Mouse (Mus musculus): Measurements from ENCODE around the gene Lilr4b. TPM values are rescaled to one million over a fixed set of nuclear protein-coding genes. Genes with fewer than 3 reads are reported as not detected.
"Not testable (repeated sequence)": the region's sequence is repeated elsewhere in the genome, so short reads cannot be mapped to it uniquely, and the experiment has no call there.

The Lilr4b gene
- 0.18 and 0.43 TPM in 2 replicates for polyA plus RNA-seq (2016; fragmentation: Nextera tagmentation; extraction: Ambion mirVana)

DNA sequence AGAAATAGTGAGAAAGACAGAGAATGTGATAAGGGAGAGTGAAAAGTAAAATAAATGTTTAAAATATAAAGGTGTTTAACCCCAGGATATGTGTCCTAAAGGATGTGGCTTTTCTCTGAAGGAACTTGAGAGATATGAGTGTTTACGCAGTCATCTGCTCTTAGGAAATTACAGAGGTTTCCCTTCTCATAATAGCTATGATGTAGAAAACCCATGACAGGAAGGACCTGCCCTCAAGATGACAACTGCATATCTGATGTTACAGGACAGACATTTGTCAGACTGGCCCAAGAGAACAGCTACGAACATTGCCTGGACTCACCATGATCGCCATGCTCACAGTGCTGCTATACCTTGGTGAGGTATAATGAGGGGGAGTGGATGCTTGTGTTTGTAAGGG, at the start of gene Lilr4b, which contains the start of gene Gm49339:
Gene Lilr4b, plus strand, starts transcription at position 236 of the 400 bp plus-strand sequence.
Gene Gm49339, plus strand, starts transcription at position 216 of the 400 bp plus-strand sequence.
- not testable (repeated sequence) for ATAC-seq (ENCODE audit: insufficient number of reproducible peaks, low FRiP score); H3K4me1 ChIP-seq (replicated peaks); H3K9me3 ChIP-seq (replicated peaks); H3K4me2 ChIP-seq; H3K36me3 ChIP-seq; H3K27me3 ChIP-seq (replicated peaks); H3K27ac ChIP-seq (ENCODE audit: poor library complexity, severe bottlenecking); H3K9ac ChIP-seq; H3K4me3 ChIP-seq
- WGBS: 87% methylated on average over 1 of the region's 3 CpGs

DNA sequence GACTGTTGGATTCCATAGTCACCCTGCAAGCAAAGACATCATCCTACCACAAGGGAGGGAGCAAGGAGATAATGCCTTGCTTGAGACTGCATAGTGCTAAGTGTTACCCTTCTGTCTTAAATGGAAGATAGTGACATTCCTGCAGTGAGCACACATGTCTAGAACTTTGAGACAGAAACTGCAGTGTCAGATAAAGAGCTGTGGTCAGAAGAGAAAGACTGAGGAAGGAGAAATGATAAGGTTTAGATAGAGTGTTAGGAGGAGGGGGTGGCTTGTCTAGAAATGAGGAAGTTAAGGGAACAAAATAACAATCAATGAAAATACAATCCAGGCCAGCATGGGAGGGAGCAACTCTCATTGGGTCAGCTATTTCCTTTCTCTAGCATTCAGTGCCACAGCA, 47.5 kb upstream of the Lilr4b start:
- Histone ChIP-seq H3K4me1 (replicated peaks) (no peaks in the 10 kb centered on the region), H3K27ac (ENCODE audit: poor library complexity, severe bottlenecking) (no peak overlapping the region), H3K9me3 (replicated peaks) (no peaks in the 10 kb centered on the region), H3K36me3 (no peaks in the 10 kb centered on the region), H3K4me3 (no peak overlapping the region), H3K27me3 (replicated peaks) (no peaks in the 10 kb centered on the region), H3K9ac (no peak overlapping the region), H3K4me2 (no peak overlapping the region)
- no peak for ATAC-seq (ENCODE audit: insufficient number of reproducible peaks, low FRiP score)

DNA sequence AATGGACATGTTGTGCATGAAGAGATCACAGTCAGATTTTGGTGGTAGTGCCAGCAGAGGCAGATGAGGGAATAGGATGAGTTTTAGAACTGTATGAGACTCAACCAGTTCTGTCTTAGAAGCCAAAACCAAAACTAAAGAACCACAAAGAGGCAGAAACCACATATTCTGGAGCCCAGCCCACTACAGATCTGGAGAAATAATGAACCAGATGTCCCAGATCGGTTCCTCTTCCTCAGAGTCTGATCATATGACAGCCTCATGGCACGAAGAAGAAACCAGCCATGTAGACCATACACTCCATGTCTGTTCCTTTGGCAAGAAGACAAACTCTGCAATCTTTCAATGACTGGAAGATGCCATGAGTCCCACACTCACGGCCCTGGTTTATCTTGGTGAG, 44.7 kb upstream of the Lilr4b start:
- WGBS: 70% methylated on average over 3 of the region's 3 CpGs
- H3K9me3 ChIP-seq (replicated peaks): no peaks in the 10 kb centered on the region
- ATAC-seq (ENCODE audit: insufficient number of reproducible peaks, low FRiP score): no peak
- no peaks in the 10 kb centered on the region for H3K27me3 ChIP-seq (replicated peaks)
- no peak overlapping the region for H3K4me3 ChIP-seq
- no peaks in the 10 kb centered on the region for H3K4me1 ChIP-seq (replicated peaks)
- no peak overlapping the region for H3K27ac ChIP-seq (ENCODE audit: poor library complexity, severe bottlenecking)
- H3K4me2 ChIP-seq: no peak overlapping the region
- no peak overlapping the region for H3K9ac ChIP-seq
- no peaks in the 10 kb centered on the region for H3K36me3 ChIP-seq

DNA sequence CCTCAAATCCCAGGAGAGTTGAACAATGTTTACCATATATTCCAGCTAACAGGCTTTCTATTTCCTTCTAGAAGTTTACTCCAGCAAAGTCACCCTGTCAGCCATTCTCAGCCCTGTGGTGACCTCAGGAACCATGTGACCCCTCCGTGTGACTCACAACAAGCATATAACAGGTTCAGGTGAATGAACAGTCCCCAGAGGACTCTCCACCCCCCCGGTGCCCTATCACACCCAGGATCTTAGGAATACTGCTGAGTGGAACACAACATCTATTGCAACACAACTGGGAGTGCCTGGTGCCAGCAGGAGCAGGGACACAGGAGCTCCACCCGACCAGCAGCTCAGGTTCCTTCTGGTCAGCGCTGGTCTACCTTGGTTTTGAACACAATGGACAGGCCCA, 28.8 kb upstream of the Lilr4b start:
- ATAC-seq (ENCODE audit: insufficient number of reproducible peaks, low FRiP score): no peak
- no peak overlapping the region for H3K4me2 ChIP-seq
- H3K4me3 ChIP-seq: no peak overlapping the region
- H3K36me3 ChIP-seq: no peaks in the 10 kb centered on the region
- no peaks in the 10 kb centered on the region for H3K27me3 ChIP-seq (replicated peaks)
- no peaks in the 10 kb centered on the region for H3K9me3 ChIP-seq (replicated peaks)
- H3K4me1 ChIP-seq (replicated peaks): no peaks in the 10 kb centered on the region
- no peak overlapping the region for H3K27ac ChIP-seq (ENCODE audit: poor library complexity, severe bottlenecking)
- 72% methylated on average over 4 of the region's 4 CpGs for WGBS
- no peak overlapping the region for H3K9ac ChIP-seq

DNA sequence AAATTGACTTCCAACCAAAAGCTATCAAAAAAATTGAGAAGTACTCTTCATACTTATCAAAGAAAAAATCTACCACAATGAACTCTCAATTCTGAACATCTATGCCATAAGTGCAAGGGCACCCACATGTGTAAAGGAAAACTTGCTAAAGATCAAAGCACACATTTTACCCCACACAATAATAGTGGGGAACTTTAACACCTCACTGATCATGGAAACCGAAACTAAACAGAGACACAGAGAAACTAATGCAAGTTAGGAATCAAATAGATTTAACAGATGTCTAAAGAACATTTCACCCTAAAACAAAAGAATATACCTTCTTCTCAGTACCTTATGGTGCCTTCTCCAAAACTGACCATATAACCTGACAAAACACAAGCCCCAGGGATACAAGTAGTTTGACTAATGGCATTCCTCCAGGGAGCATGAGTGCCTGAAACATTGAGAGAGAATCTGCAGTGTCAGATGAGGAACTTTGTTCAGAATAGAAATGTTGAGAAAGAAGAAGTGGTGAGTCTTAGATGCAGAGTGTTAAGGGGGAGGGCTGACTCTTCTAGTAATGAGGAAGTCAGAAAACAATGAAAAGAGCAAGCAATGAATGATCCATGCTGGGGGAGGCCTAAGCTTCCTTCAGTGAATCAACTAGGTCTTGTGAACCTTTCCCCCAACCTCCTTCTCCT, 26.7 kb upstream of the Lilr4b start:
- no peak overlapping the region for H3K4me3 ChIP-seq
- H3K9me3 ChIP-seq (replicated peaks): no peaks in the 10 kb centered on the region
- H3K27me3 ChIP-seq (replicated peaks): no peaks in the 10 kb centered on the region
- H3K4me2 ChIP-seq: no peak overlapping the region
- no peak for ATAC-seq (ENCODE audit: insufficient number of reproducible peaks, low FRiP score)
- 70% methylated on average over 1 of the region's 1 CpGs for WGBS
- no peak overlapping the region for H3K9ac ChIP-seq
- H3K27ac ChIP-seq (ENCODE audit: poor library complexity, severe bottlenecking): no peak overlapping the region
- no peaks in the 10 kb centered on the region for H3K4me1 ChIP-seq (replicated peaks)
- H3K36me3 ChIP-seq: no peaks in the 10 kb centered on the region

DNA sequence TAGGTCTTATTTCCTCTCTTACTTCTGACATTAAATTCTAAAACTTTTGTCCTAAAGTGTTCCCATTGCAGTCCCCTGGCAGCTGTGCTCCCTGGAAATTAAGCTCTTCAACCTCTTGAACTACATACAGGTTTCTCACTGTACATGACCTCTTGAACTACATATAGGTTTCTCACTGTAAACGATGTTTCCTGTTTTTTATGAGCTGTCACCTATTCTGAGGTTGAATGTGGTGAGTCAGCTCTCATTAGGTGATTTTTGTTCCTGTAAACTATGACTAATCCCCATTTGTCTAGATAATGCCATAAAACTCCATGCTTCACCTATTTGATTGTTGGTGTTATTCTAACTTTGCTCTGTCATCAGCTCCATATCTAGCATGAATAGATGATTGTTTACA, 26.1 kb upstream of the Lilr4b start:
- no peak overlapping the region for H3K27ac ChIP-seq (ENCODE audit: poor library complexity, severe bottlenecking)
- no peaks in the 10 kb centered on the region for H3K27me3 ChIP-seq (replicated peaks)
- no peaks in the 10 kb centered on the region for H3K9me3 ChIP-seq (replicated peaks)
- H3K9ac ChIP-seq: no peak overlapping the region
- H3K36me3 ChIP-seq: no peaks in the 10 kb centered on the region
- WGBS: 60% methylated on average over 1 of the region's 1 CpGs
- no peak overlapping the region for H3K4me2 ChIP-seq
- no peaks in the 10 kb centered on the region for H3K4me1 ChIP-seq (replicated peaks)
- H3K4me3 ChIP-seq: no peak overlapping the region
- ATAC-seq (ENCODE audit: insufficient number of reproducible peaks, low FRiP score): no peak

DNA sequence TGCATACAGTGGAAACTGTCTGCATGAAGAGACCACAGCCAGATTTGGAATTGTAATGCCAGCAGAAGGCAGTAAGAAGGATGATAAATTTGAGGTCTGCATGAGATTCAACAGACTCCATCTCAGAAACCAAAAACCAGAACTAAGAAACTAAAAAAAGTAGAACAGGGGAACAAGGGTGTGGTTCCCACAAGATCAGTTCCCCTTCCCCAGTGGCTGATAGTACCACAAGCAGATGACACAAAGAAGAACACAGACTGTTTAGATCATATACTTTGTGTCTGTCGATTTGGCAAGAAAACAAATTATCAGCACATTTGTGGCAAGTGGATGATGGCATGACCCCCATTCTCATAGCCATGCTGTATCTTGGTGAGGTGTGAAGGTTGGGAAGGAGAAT, 24.7 kb upstream of the Lilr4b start:
- 49% methylated on average over 1 of the region's 1 CpGs for WGBS

DNA sequence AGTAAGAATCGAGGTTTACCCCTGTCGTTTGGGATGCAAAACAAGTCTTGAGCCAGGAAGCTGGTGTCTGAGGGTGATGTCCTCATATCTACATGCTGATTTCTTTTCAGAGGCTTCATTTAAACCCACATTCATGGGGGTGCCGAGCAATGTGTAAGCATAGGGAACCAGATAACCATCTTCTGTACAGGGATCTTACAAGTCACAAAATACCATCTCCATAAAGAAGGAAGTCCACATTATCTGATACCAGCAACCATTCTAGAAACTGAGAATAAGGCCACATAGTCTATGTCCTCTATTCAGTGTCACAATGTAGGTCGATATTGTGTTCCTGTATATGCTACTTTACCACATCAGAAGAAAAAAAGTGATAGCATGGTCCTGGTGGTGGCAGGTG, 24.1 kb upstream of the Lilr4b start:
- 72% methylated on average over 4 of the region's 4 CpGs for WGBS
- no peaks in the 10 kb centered on the region for H3K36me3 ChIP-seq
- no peak overlapping the region for H3K27ac ChIP-seq (ENCODE audit: poor library complexity, severe bottlenecking)
- no peaks in the 10 kb centered on the region for H3K27me3 ChIP-seq (replicated peaks)
- ATAC-seq (ENCODE audit: insufficient number of reproducible peaks, low FRiP score): no peak
- no peak overlapping the region for H3K4me3 ChIP-seq
- H3K4me1 ChIP-seq (replicated peaks): no peaks in the 10 kb centered on the region
- no peak overlapping the region for H3K4me2 ChIP-seq
- H3K9me3 ChIP-seq (replicated peaks): no peaks in the 10 kb centered on the region
- H3K9ac ChIP-seq: no peak overlapping the region

More for the DNA sequence above, 24.7 kb upstream of the Lilr4b start:
- no peak overlapping the region for H3K27ac ChIP-seq (ENCODE audit: poor library complexity, severe bottlenecking)
- no peaks in the 10 kb centered on the region for H3K36me3 ChIP-seq
- ATAC-seq (ENCODE audit: insufficient number of reproducible peaks, low FRiP score): no peak
- no peak overlapping the region for H3K4me3 ChIP-seq
- H3K9ac ChIP-seq: no peak overlapping the region
- H3K4me1 ChIP-seq (replicated peaks): no peaks in the 10 kb centered on the region
- H3K27me3 ChIP-seq (replicated peaks): no peaks in the 10 kb centered on the region
- no peak overlapping the region for H3K4me2 ChIP-seq
- no peaks in the 10 kb centered on the region for H3K9me3 ChIP-seq (replicated peaks)

DNA sequence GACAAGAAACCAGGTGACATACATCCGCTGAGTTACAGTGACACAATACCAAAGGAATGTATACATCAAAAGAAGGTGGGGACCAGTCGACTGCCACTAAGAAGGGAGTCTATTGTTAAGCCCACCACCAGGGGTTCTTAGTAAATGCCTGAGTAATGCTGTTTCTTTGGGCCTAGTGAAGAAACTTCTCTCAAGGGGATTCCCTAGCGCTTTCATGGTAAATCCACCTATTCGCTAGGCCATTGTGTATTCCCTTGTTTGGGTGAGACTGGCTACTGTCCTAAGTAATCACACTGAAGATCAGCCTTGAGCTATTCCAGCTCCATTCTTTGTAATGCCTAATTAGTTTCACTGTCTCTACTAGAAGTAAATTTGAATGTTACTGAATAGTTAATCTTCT, 16.6 kb upstream of the Lilr4b start:
- H3K27ac ChIP-seq (ENCODE audit: poor library complexity, severe bottlenecking); H3K4me2 ChIP-seq; H3K4me3 ChIP-seq; H3K36me3 ChIP-seq; H3K9ac ChIP-seq; H3K9me3 ChIP-seq (replicated peaks); H3K27me3 ChIP-seq (replicated peaks); ATAC-seq (ENCODE audit: insufficient number of reproducible peaks, low FRiP score); H3K4me1 ChIP-seq (replicated peaks): not testable (repeated sequence)
- WGBS: 58% methylated on average over 4 of the region's 4 CpGs

DNA sequence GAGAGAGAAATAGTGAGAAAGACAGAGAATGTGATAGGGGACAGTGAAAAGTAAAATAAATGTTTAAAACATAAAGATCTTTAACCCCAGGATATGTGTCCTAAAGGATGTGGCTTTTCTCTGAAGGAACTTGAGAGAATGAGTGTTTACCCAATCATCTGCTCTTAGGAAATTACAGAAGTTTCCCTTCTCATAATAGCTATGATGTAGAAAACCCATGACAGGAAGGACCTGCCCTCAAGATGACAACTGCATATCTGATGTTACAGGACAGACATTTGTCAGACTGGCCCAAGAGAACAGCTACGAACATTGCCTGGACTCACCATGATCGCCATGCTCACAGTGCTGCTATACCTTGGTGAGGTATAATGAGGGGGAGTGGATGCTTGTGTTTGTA, 10.3 kb downstream of the Lilr4b start, which contains the start of gene Lilrb4a:
Gene Lilrb4a, plus strand, starts transcription at position 266 of the 400 bp plus-strand sequence.
- not testable (repeated sequence) for H3K9ac ChIP-seq; H3K36me3 ChIP-seq; H3K4me3 ChIP-seq; H3K27ac ChIP-seq (ENCODE audit: poor library complexity, severe bottlenecking); ATAC-seq (ENCODE audit: insufficient number of reproducible peaks, low FRiP score); H3K4me1 ChIP-seq (replicated peaks); H3K27me3 ChIP-seq (replicated peaks); H3K4me2 ChIP-seq; H3K9me3 ChIP-seq (replicated peaks)
- WGBS: 80% methylated on average over 1 of the region's 2 CpGs

DNA sequence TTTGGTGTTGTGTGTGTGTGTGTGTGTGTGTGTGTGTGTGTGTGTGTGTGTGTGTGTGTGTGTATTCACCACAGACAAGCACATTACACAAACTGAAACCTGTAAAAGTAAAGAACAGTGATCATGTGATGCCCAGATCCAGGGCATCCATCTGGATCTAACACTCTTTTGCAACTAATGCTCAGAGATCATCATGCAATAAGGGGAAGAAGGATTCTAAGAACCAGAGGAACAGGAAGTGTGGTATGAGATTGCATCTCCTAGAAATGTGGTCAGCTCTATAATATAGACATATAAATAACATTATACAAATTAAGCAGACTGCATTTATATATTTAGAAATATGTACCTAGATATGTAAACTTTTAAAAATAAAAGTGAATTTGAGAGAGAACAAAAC, 39.6 kb downstream of the Lilr4b start:
- no peak overlapping the region for H3K4me2 ChIP-seq
- no peaks in the 10 kb centered on the region for H3K9me3 ChIP-seq (replicated peaks)
- no peaks in the 10 kb centered on the region for H3K27me3 ChIP-seq (replicated peaks)
- H3K27ac ChIP-seq (ENCODE audit: poor library complexity, severe bottlenecking): no peak overlapping the region
- no peaks in the 10 kb centered on the region for H3K36me3 ChIP-seq
- no peak for ATAC-seq (ENCODE audit: insufficient number of reproducible peaks, low FRiP score)
- H3K9ac ChIP-seq: no peak overlapping the region
- H3K4me1 ChIP-seq (replicated peaks): no peaks in the 10 kb centered on the region
- H3K4me3 ChIP-seq: no peak overlapping the region

DNA sequence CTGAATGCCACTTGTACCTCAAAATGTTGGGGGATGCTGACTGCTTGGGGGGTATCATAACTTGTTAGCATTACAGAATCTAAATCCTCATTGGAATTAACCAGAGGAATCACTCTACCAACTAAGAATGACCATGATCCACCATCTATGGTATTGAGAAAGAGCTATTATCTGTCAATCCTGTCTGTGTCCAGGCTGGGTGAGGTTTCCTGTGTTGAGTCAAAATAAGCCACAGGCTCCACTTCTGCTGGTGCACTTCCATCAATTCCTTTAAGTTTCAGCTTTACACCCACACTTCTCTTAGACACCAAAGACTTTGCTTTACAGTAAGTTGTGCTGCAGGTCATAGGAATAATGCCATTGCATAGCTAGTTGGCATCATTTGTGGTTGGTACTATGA, 41.0 kb downstream of the Lilr4b start:
- Histone ChIP-seq H3K4me2 (no peak overlapping the region), H3K9me3 (replicated peaks) (no peaks in the 10 kb centered on the region), H3K27ac (ENCODE audit: poor library complexity, severe bottlenecking) (no peak overlapping the region), H3K4me1 (replicated peaks) (no peaks in the 10 kb centered on the region), H3K36me3 (no peaks in the 10 kb centered on the region), H3K27me3 (replicated peaks) (no peaks in the 10 kb centered on the region), H3K4me3 (no peak overlapping the region), H3K9ac (no peak overlapping the region)
- ATAC-seq (ENCODE audit: insufficient number of reproducible peaks, low FRiP score): no peak

Measured in heart, embryonic 12.5 days (tissue).